Mouse (Mus musculus) testis, postnatal 14 days (tissue): ENCODE data around the gene Tead4.
"Not testable (repeated sequence)": the region's sequence is repeated elsewhere in the genome, so short reads cannot be mapped to it uniquely, and the experiment has no call there.

Source experiments
- DNase-seq: peaks from one replicate; pipeline ENCODE4 v3.0.0; 2021; ENCODE audit warnings: low spot score

The Tead4 gene

DNA sequence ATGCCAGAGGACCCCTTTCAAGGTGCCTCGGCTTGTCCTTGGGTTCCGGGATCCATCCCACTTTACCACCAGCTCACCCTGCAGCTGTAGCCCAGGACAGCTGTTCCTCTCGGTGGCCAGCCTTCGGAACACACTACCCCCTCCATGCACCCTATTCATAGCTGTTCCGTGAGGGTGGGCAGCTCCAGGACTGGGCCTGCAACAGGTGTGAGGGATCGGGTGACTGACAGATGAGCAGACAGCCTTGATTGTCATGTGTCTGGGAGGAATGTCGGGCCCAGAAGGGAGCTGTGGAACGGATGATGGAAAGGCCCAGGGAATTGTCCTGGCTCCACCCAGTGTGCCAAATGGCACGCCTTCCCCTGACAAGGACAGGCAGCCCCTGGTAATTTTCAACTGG lies 64.0 kb downstream of the Tead4 start:
- no peak for DNase-seq

DNA sequence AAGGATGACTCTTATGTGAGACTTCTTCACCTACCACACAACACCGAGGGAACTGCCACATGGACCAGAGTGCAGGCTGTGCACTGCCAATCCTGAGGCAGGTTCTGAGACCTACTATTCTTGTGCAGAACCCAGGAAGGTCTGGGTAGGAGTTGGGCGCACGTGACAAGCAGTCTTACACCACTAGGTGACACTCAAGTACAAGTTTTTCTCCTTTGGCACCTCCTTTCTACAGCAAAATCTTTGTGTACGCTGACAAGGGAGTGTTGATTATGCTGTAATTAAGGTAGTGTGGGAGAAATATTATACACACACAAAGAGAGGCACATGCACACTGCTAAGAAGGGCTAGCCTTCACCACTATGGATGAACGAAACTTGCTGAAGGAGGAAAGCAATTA lies 66.4 kb downstream of the Tead4 start:
- DNase-seq = no peak

DNA sequence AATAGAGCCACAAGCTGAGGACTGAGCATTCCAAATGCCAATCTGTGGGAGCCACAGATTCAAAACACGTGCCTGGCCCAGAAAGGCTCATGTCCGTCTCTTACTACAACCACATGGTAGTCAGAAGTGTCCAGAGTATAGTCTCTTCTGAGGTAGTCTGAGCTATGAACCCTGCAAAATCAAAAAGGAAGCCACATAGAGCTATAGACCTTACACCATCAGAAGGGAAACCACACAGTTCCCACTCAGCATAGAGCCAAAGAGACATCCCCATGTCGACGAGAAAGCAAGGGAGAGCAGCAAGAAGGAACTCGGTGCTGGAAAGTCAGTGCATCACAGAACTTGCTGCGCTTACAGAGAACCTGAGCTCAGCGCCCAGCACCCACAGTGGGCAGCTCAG lies 68.4 kb downstream of the Tead4 start:
- no peak for DNase-seq

- no peak for DNase-seq
Measured at GRCm38 (mm10) chr6:128231741-128232140, 68.9 kb downstream of the Tead4 start.

GRCm38 (mm10) chr6:128227438-128228017 lies 73.1 kb downstream of the Tead4 start:
- DNase-seq = no peak

GRCm38 (mm10) chr6:128226941-128227340 lies 73.7 kb downstream of the Tead4 start:
- DNase-seq = no peak

DNA sequence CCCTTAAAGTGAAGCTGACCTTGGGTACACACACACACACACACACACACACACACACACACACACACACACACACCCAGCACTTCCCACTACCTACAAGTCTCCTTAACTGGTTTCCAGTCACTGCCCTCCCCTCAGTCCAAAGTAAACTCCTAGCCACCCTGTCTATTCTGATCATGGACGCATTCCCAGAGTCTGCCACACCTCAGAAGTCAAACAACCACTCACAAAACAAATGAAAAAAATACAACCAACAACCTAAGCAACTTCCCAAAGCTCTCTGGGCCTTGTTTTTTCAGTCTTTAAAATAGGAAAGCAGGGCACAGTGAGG lies 74.8 kb downstream of the Tead4 start:
- DNase-seq = no peak

DNA sequence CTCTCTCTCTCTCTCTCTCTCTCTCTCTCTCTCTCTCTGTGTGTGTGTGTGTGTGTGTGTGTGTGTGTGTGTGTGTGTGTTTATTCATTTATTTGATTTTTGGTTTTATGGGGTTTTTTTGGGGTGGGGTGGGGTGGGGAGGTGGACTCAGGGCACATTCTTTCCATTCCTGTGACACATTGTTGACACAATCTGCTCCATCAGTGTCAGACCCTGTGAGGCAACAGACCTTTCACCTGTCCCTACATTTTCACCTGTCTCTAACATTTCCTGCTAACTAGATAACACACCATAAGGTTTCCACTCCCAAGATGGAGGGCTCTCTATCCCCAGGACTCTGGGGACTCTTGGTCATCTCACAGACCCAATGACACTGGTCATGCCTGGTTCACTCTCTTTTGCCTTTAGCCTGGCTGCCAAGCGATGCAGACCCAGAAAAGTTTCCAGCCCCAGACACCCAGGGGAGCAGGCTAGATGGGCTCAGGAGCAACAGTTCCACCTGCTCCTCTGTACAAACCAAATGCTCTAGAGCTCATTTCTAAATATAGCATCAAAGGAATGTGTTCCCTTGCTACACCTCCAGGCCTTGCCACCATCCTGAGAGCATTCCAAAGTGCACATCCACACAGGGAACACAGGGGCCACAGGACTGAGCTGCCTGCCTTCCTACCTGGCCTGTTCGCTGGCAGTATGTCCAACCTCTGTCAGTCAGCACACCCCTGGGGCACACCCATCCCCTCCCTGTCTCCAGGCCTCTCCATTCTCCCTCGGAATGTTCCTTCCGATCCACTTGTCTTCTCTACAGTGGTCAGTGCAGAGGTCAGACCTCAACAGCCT lies 75.4 kb downstream of the Tead4 start:
- DNase-seq = no peak

DNA sequence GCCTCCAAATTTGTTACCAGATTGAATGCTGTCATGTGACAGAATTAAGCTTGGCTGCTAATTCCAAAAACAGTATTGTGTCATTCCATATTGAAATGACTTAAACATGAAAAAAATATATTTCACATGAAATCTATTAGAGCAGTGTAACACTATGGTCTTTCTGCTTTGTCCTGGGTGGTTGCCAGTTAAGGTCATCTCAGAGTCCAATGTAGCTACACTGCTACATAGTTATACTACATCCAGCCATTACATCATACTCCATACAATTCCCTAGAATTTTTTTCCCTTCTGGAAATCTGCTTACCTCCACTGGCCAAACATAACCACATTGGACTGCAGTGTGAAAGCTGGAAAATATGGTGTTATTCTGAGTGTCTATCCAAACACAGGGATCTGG lies 77.5 kb downstream of the Tead4 start:
- DNase-seq = no peak

- DNase-seq = not testable (repeated sequence)
Measured at GRCm38 (mm10) chr6:128215004-128215403, 85.6 kb downstream of the Tead4 start.

DNA sequence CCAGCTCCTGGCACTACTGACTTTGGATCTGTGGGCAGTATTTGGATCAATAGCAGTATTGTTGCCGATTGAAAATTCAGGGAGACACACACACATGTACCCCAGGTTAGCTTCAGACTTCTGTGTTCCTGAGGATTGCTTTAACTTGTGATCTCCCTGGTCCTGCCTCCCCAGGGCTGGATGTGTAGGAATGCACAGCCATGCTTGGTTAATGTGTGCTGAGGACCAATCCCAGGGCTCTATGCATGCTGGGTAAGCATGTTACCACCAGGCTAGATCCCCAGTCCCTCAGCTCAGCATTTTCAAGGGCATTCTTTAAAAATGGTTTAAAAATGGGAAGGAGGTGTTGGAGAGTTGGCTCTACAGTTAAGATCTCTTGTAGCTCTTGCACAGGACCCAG lies 91.4 kb downstream of the Tead4 start:
- not testable (repeated sequence) for DNase-seq

DNA sequence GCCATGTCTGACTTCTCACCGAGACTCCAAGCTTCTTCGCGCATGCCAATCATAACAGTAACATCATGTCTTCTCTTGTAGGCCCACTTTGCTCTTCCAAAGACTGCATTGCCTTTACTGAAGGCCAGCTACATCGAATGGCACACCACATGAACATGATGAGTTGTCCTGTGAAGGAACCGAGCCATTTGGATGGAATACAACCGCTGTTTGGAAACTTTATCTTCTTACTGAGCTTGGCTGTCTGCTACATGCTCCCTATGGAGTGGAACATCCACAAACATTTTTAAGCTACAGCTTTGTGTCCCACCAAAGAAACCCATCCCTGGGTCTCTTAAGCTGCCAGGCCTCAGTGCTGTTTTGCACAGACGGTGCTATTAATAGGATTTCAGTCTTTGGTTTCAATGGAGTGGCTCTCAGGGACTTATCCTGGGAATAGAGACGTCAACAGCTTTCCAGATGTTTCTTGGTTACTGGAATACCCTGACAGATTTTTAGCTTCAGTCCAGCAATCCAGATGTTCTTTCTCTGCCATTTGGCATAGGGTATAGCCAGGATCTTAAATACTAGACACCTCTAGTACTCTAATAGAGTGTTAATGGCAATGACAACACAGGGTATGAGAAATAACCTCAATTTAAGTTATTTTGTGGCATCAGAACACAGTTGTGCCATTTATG lies 92.0 kb downstream of the Tead4 start:
- no peak for DNase-seq

- DNase-seq = no peak
Measured at GRCm38 (mm10) chr6:128203557-128203956, 97.1 kb downstream of the Tead4 start.

DNA sequence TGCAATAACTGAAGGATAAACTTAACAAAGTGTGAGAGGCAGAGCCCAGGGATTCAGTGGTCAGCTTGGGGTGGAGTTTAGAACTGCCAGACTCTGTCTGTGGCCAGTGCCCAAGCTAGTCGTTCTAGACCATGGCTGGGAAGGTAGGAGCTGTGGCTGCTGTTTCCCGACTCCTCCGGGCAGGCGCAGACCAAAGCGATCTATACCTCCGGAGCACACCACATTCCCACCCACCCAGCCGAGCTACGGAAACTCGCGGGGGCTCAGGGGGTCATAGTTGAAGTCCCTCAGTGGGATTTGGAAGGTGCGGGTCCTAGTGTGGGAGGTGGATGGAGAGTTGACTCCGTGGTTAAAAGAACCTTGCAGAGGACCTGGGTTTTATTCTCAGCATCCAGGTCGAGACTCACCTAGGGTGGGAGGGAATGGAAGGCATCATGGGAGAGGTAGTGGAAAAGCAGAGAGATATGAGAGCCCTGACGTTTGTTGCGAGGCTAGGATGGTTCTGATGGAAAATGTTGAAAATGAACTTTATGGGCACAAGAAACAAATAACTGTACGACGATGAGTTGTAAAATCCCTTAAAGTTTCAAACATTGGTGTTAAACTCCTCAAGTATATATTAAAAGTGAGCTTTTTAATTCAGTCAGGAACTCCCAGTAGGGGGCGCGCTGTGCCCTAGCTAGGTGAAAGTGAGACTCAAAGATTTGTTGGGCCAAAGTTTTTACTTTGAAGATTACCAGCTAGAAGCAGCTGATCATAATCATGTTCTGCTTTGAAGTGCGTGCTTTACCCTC lies 99.6 kb downstream of the Tead4 start:
- DNase-seq = peak; percentile 65

GRCm38 (mm10) chr6:128200116-128200846 lies 100.3 kb downstream of the Tead4 start:
- DNase-seq = peak; percentile 99

GRCm38 (mm10) chr6:128183521-128183920 lies 117.1 kb downstream of the Tead4 start:
- no peak for DNase-seq

- no peak for DNase-seq
Measured at GRCm38 (mm10) chr6:128181176-128181575, 119.4 kb downstream of the Tead4 start.

DNA sequence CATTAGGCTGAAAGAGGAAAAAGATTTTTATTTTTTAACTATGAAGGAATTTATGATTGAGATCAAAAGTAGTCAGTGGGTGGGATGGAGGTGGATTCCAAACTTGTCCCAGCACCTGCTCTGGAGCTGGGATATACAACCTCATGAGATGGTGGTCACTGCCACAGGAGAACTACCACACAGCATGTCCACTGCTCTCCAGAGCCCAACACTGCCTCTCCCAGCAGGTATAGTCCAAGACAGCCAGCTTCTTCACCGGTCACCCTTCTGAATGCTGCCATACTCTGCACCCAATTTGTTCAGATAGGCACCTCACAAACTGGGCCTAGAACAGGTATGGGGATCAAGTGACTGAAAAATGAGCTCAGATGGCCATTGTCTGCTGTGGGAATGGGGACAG lies 121.0 kb downstream of the Tead4 start:
- DNase-seq = no peak

- DNase-seq = no peak
Measured at GRCm38 (mm10) chr6:128179247-128179646, 121.4 kb downstream of the Tead4 start.

DNA sequence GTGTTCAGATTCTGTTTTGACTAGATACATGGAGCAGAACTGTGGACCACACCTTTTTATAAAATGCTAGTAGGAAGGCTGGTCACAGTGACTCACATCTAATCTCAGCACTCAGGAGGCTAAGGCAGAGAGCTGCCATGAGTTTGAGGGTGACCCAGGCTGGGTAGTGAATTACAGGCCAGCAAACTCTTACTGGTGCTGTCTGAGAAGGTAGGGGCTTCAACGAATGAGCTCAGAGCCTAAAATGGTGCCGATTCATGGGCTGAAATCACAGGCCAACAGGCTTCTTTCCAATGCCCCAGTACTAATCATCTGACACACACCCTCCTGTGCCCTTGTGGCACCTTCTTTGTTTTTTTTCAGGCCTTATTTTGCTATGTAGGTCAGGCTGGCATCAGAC lies 121.9 kb downstream of the Tead4 start:
- DNase-seq = no peak
